In the genomic region with DNA sequence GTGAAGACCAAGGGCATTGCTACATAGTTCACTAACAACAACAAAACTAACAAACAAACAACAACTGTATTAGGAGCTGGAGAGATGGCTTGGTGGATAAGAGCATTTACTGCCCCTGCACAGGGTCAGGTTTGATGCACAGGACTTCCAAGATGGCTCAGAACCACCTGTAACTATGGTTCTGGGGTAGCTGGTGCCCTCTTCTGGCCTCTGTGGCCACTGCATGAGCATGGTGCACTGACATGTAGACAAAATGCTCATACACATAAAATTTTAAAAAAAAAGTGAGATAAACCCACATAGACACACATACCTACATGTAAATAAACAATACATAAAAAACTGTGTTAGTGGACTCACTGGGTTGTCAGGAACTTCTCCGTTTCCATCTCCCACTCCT, we compare ENCODE assay signal across 17 mouse cellular contexts.
DNase-seq lines count a peak whose midpoint lies in the region; ATAC-seq and TF ChIP-seq lines count a peak whose summit lies in the region.
"Had no signal": no experiment of that assay in that cellular context is flagged by ENCODE, and none has a peak within 500 bp of the region (broad histone marks: within the 10 kb centered on the region; RNA-seq: fewer than 3 reads in every experiment).

No protein-coding gene starts in this region.

- ATAC-seq in intestine, embryonic 14.5 days (replicated peaks; ENCODE audit: low FRiP score, low TSS enrichment, low read depth) = no peak
- no peak for ATAC-seq in intestine, embryonic 15.5 days
- no peak for ATAC-seq in liver, embryonic 14.5 days (ENCODE audit: insufficient read depth)
- ATAC-seq: activated CD4-positive, CD25-positive, alpha-beta regulatory T cell, adult 4 months had no signal

- no peak for TF ChIP-seq POLR2A in CH12.LX (IDR thresholded peaks at IDR 0.05; ENCODE audit: low read depth, low read length)

- no peaks in the 10 kb centered on the region for H3K36me3 ChIP-seq in intestine, embryonic 14.5 days (ENCODE audit: control insufficient read depth, insufficient read depth, low read length)
- no peaks in the 10 kb centered on the region for H3K36me3 ChIP-seq in intestine, embryonic 15.5 days
- H3K36me3 ChIP-seq in liver, embryonic 14.5 days (replicated peaks; ENCODE audit: control insufficient read depth, insufficient read depth, low read depth) = no peaks in the 10 kb centered on the region
- no peaks in the 10 kb centered on the region for H3K36me3 ChIP-seq in CH12.LX (replicated peaks in 1 of 2; ENCODE audit: control insufficient read depth in 1 of 2, insufficient read depth in 1 of 2, low read length in 1 of 2)
- H3K36me3 ChIP-seq: embryonic facial prominence, embryonic 12.5 days; liver, embryonic 15.5 days had no signal

- H3K27ac ChIP-seq in intestine, embryonic 14.5 days (ENCODE audit: low read depth) = no peak overlapping the region
- no peak overlapping the region for H3K27ac ChIP-seq in intestine, embryonic 15.5 days
- H3K27ac ChIP-seq in liver, embryonic 14.5 days = no peak overlapping the region
- H3K27ac ChIP-seq in CH12.LX (ENCODE audit: insufficient read depth, low read depth) = no peak overlapping the region
- H3K27ac ChIP-seq: embryonic facial prominence, embryonic 12.5 days; gastrocnemius, adult 2 months; liver, embryonic 15.5 days had no signal

- no peak overlapping the region for H3K4me3 ChIP-seq in intestine, embryonic 14.5 days (ENCODE audit: low read depth, low read length)
- no peak overlapping the region for H3K4me3 ChIP-seq in intestine, embryonic 15.5 days (replicated peaks)
- H3K4me3 ChIP-seq in liver, embryonic 14.5 days (ENCODE audit: insufficient read depth in 1 of 2, low read depth in 2 of 2, low read length in 2 of 2) = no peak overlapping the region
- H3K4me3 ChIP-seq in CH12.LX (replicated peaks in 1 of 3; ENCODE audit: low read depth in 2 of 3, low read length in 2 of 3, poor library complexity in 1 of 3) = no peak overlapping the region
- H3K4me3 ChIP-seq: embryonic facial prominence, embryonic 12.5 days; gastrocnemius, adult 2 months; liver, embryonic 15.5 days had no signal

- DNase-seq in intestine, embryonic 14.5 days (ENCODE audit: low spot score) = peak; percentile 37
- DNase-seq in liver, embryonic 14.5 days (ENCODE audit: low read depth in 3 of 3, low spot score in 3 of 3) = no peak
- no peak for DNase-seq in liver
- peak; percentile 28 for DNase-seq in CH12.LX (ENCODE audit: extremely low read depth)
- peak; percentile 24 for DNase-seq in R1 (ENCODE audit: low read depth, low spot score)
- DNase-seq in right cerebral cortex, postnatal 36 days (ENCODE audit: low spot score in 2 of 2) = no peak
- no peak for DNase-seq in embryo, embryonic 10.5 days (ENCODE audit: low spot score)
- DNase-seq: adrenal gland, postnatal 25 days; cerebellum, adult 2 months; gastrocnemius, adult 2 months; kidney, adult 11 months; lung, postnatal 4 days had no signal

- dilution Hi-C loops in CH12.LX (cut with MboI; ENCODE audit: extremely low pct_ligation_motif_present, extremely low pct_unique_long_range_greater_than_20kb, low sequenced_read_pairs) = no loop called here

- no peaks in the 10 kb centered on the region for H3K79me2 ChIP-seq in CH12.LX (replicated peaks; ENCODE audit: control insufficient read depth, extremely low read depth, insufficient read depth, poor library complexity, severe bottlenecking)

- peak; percentile 27 for TF ChIP-seq RAD21 in CH12.LX (IDR thresholded peaks at IDR 0.05; ENCODE audit: low read depth, low read length)

- no peak for TF ChIP-seq EP300 in liver, embryonic 14.5 days (IDR thresholded peaks at IDR 0.05; ENCODE audit: low read depth)
- no peak for TF ChIP-seq EP300 in CH12.LX (IDR thresholded peaks at IDR 0.05; ENCODE audit: low read length)

- H3K4me1 ChIP-seq in intestine, embryonic 14.5 days (replicated peaks; ENCODE audit: control insufficient read depth, insufficient read depth, low read length) = peaks cover 12% of the 10 kb centered on the region
- H3K4me1 ChIP-seq in intestine, embryonic 15.5 days (replicated peaks) = no peaks in the 10 kb centered on the region
- no peaks in the 10 kb centered on the region for H3K4me1 ChIP-seq in liver, embryonic 14.5 days (replicated peaks; ENCODE audit: control insufficient read depth in 2 of 2, insufficient read depth in 2 of 2, low read length in 1 of 2)
- no peaks in the 10 kb centered on the region for H3K4me1 ChIP-seq in CH12.LX (ENCODE audit: control insufficient read depth in 1 of 2, insufficient read depth in 2 of 2)
- H3K4me1 ChIP-seq: liver, embryonic 15.5 days had no signal

- H3K9ac ChIP-seq in intestine, embryonic 14.5 days (ENCODE audit: low read length) = no peak overlapping the region
- H3K9ac ChIP-seq in intestine, embryonic 15.5 days = no peak overlapping the region
- H3K9ac ChIP-seq in liver, embryonic 14.5 days (replicated peaks) = no peak overlapping the region
- no peak overlapping the region for H3K9ac ChIP-seq in CH12.LX (ENCODE audit: insufficient read depth, low read depth)
- H3K9ac ChIP-seq: embryonic facial prominence, embryonic 12.5 days; liver, embryonic 15.5 days had no signal

- no peaks in the 10 kb centered on the region for H3K9me3 ChIP-seq in intestine, embryonic 14.5 days (ENCODE audit: control insufficient read depth, low read length)
- H3K9me3 ChIP-seq in intestine, embryonic 15.5 days = no peaks in the 10 kb centered on the region
- H3K9me3 ChIP-seq in liver, embryonic 14.5 days (ENCODE audit: control insufficient read depth, low read length) = no peaks in the 10 kb centered on the region
- H3K9me3 ChIP-seq in CH12.LX (replicated peaks; ENCODE audit: low read length) = no peaks in the 10 kb centered on the region
- H3K9me3 ChIP-seq: embryonic facial prominence, embryonic 12.5 days; liver, embryonic 15.5 days had no signal

- TF ChIP-seq CTCF in liver, embryonic 14.5 days (IDR thresholded peaks at IDR 0.05; ENCODE audit: low read depth) = 0 out of 2 replicates have a peak, but pooled peaks have one; percentile 18
- peak; percentile 27 to 58; a peak in 3 of 4 replicates for TF ChIP-seq CTCF in CH12.LX (conservative IDR thresholded peaks at IDR 0.05 in 1 of 2, IDR thresholded peaks at IDR 0.05 in 1 of 2; ENCODE audit: low read depth in 2 of 2, low read length in 2 of 2)

- WGBS in intestine, embryonic 14.5 days = 64% methylated on average over 1 of the region's 1 CpGs
- 62% methylated on average over 1 of the region's 1 CpGs for WGBS in intestine, embryonic 15.5 days
- WGBS in liver, embryonic 14.5 days (ENCODE audit: insufficient replicate concordance) = 42% methylated on average over 1 of the region's 1 CpGs

- in situ Hi-C loops in CH12.LX (cut with MboI; ENCODE audit: low pct_ligation_motif_present, low pct_unique_long_range_greater_than_20kb, low sequenced_read_pairs) = no loop called here

- H3K27me3 ChIP-seq in intestine, embryonic 14.5 days (replicated peaks; ENCODE audit: control insufficient read depth, insufficient read depth, low read length) = no peaks in the 10 kb centered on the region
- no peaks in the 10 kb centered on the region for H3K27me3 ChIP-seq in intestine, embryonic 15.5 days (replicated peaks)
- no peaks in the 10 kb centered on the region for H3K27me3 ChIP-seq in liver, embryonic 14.5 days (ENCODE audit: control insufficient read depth, insufficient read depth, low read length)
- no peaks in the 10 kb centered on the region for H3K27me3 ChIP-seq in CH12.LX (replicated peaks)
- H3K27me3 ChIP-seq: embryonic facial prominence, embryonic 12.5 days; liver, embryonic 15.5 days had no signal

- H3K4me2 ChIP-seq in intestine, embryonic 14.5 days (ENCODE audit: low read length) = no peak overlapping the region
- no peak overlapping the region for H3K4me2 ChIP-seq in intestine, embryonic 15.5 days (replicated peaks)
- H3K4me2 ChIP-seq in liver, embryonic 14.5 days (ENCODE audit: low read depth) = no peak overlapping the region
- no peak overlapping the region for H3K4me2 ChIP-seq in CH12.LX (ENCODE audit: insufficient read depth, low read depth, poor library complexity, severe bottlenecking)
- H3K4me2 ChIP-seq: embryonic facial prominence, embryonic 12.5 days; liver, embryonic 15.5 days; midbrain, embryonic 11.5 days had no signal

TF ChIP-seq in CH12.LX, 34 proteins besides CTCF, POLR2A, EP300 and RAD21:
- TF ChIP-seq BHLHE40 (IDR thresholded peaks at IDR 0.05; ENCODE audit: low read depth, low read length) (no peak), ZC3H11A (IDR thresholded peaks at IDR 0.05; ENCODE audit: low read depth, low read length) (no peak), CHD1 (IDR thresholded peaks at IDR 0.05; ENCODE audit: low read depth, low read length) (no peak), POLR2AphosphoS2 (IDR thresholded peaks at IDR 0.05; ENCODE audit: low read depth, low read length) (no peak), SMC3 (IDR thresholded peaks at IDR 0.05; ENCODE audit: low read depth, low read length) (peak; percentile 41)

Comparison
In these comparisons a context has a peak if more than half of its experiments do, and no peak if none do; other contexts are left out.
1. DNase-seq: peak in intestine, embryonic 14.5 days (single experiment), CH12.LX (single experiment) and R1 (single experiment); none in liver, embryonic 14.5 days (0 of 3), liver (single experiment), right cerebral cortex, postnatal 36 days (0 of 2) and embryo, embryonic 10.5 days (single experiment).